Mouse (Mus musculus) lung, embryonic 14.5 days (tissue): ENCODE measurements around the gene Pnn. TPM values are rescaled to one million over a fixed set of nuclear protein-coding genes. Genes with fewer than 3 reads are reported as not detected.

Experiments used
- ATAC-seq: fragments of 200-750 bp; cut with Nextera tagmentation; 2 replicates; pipeline ENCODE4 v1.8.0; 2017; ENCODE audit warnings: mild to moderate bottlenecking, moderate TSS enrichment, moderate library complexity; ENCODE audit not compliant: insufficient read depth
- DNase-seq: peaks from one replicate; pipeline ENCODE4 v3.0.0-alpha.2; 2015
- H3K27ac ChIP-seq: fragments of 300-500 bp; sonication (generic); 2 replicates; pipeline ENCODE4 v1.5.1; 2014; ENCODE audit warnings: low read depth, mild to moderate bottlenecking, moderate library complexity
- H3K27me3 ChIP-seq: fragments of 300-500 bp; sonication (generic); 2 replicates; pipeline ENCODE4 v1.6.1; 2014; ENCODE audit warnings: low read length, control low read depth; ENCODE audit not compliant: insufficient read depth
- H3K36me3 ChIP-seq: fragments of 300-500 bp; sonication (generic); 2 replicates; pipeline ENCODE4 v1.6.1; 2014; ENCODE audit warnings: control low read depth; ENCODE audit not compliant: insufficient read depth
- H3K4me1 ChIP-seq: fragments of 300-500 bp; sonication (generic); 2 replicates; pipeline ENCODE4 v1.6.1; 2014; ENCODE audit warnings: antibody characterized with exemption, control low read depth; ENCODE audit not compliant: insufficient read depth
- H3K4me2 ChIP-seq: fragments of 300-500 bp; sonication (generic); 2 replicates; pipeline ENCODE4 v1.6.1; 2014; ENCODE audit warnings: mild to moderate bottlenecking
- H3K4me3 ChIP-seq: fragments of 300-500 bp; sonication (generic); 2 replicates; pipeline ENCODE4 v1.5.1; 2014; ENCODE audit warnings: low read depth, low read length
- H3K9ac ChIP-seq: fragments of 300-500 bp; sonication (generic); 2 replicates; pipeline ENCODE4 v1.6.1; 2014
- H3K9me3 ChIP-seq: fragments of 300-500 bp; sonication (generic); 2 replicates; pipeline ENCODE4 v1.6.1; 2016; ENCODE audit warnings: low read depth, low read length, control low read depth
- CTCF ChIP-seq: IDR thresholded peaks from 2 replicates; pipeline ENCODE4 v1.5.1; 2016; ENCODE audit warnings: antibody characterized with exemption, low read depth
- WGBS: fragments of 180-500 bp; shearing (Covaris S2); extraction: QIAGEN DNeasy Blood & Tissue Kit; methylation state at CpG from one replicate; pipeline ENCODE4 v1.1.7; 2014; 5-methylcytosine and 5-hydroxymethylcytosine counted together
- polyA plus RNA-seq: library from polyadenylated mRNA; unstranded; fragments of >200 nt; fragmentation: Nextera tagmentation; extraction: Ambion mirVana; gene quantifications from 2 replicates; pipeline ENCODE4 v1.2.1, GENCODE M21; 2014

The Pnn gene
- polyA plus RNA-seq, 1 experiment from 2014 or later: 95.4 TPM

DNA sequence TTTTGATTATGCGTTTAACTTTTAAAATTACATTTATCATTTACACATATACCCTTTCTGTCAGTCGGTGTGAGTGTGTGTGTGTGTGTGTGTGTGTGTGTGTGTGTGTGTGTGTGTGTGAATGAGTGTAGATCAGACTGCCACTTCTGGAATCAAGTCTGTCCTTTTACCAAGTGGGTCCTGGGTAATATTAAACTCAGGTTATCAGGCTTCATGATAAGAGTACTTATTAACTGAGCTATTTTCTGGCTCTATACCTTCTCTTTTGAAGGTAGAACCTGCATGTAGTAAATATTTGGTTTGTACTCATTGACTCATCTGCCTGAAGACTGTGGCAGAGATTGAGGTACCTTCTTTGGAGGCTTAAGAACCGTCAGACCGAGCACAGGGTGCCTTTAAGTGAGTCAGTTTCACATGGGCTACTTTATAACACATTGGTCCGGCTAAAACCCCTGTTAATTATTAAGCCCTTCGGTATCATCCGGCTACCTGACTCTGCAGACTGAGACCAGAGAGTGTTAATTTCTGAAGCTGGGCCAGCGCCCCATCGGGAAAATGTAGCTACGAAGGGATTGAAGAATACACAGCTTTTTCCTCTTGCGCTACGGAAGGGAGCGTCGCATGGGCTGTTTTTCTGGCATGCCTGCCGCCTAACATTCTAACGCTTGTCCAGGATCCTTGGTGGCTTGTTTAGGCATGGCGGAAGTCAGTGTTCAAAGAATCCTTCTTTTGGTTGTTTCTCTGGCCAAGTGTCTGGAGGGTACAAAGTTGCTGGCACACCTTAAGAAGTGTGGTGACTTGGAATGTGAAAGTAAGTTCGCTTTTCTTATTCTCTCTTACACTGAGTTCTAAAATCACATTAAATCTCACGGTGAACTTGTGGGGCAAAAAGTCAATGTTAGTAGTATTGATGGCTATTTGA, 28.7 kb downstream of the Pnn start, which contains the start of gene Mia2:
Gene Mia2 (plus strand): TSS at position 696 of the 922 bp plus-strand sequence.
- no peak within 1 kb of the TSS; the same call in 1 of the 2 replicates for H3K9ac ChIP-seq
- H3K4me3 ChIP-seq: 0 out of 2 replicates have a peak within 1 kb of the TSS, but pooled peaks have one; percentile 16
- H3K36me3 ChIP-seq: no peaks in the 10 kb centered on the region
- WGBS: 59% methylated on average over 19 of the region's 19 CpGs
- H3K27ac ChIP-seq: no peak within 1 kb of the TSS
- ATAC-seq (no peak), DNase-seq (peak; percentile 19)
- no peaks in the 10 kb centered on the region for H3K4me1 ChIP-seq
- no peaks in the 10 kb centered on the region for H3K27me3 ChIP-seq
- TF ChIP-seq CTCF: no peak
- peak within 1 kb of the TSS; percentile 40; the same call in 1 of the 2 replicates for H3K4me2 ChIP-seq
- no peaks in the 10 kb centered on the region for H3K9me3 ChIP-seq

DNA sequence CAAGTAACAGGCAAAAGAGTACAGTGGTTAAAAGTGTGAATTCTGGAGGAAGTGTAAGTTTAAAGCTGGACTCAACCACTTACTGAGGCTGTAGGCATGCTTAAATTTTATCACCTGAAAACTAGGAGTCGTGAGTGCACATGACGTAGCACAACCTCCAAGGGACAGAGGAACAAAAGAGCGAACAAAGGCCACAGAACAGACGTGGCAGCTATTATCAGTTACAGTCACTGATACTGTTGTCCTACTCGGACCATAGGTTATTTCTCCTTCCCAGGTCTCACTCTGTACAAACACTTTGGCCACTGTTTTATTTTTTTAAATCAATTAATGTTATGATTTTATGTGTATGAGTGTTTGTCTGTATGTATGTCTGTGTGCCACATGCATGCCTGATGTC, 38.1 kb downstream of the Pnn start:
- H3K9me3 ChIP-seq: no peaks in the 10 kb centered on the region
- H3K36me3 ChIP-seq: no peaks in the 10 kb centered on the region
- no peak overlapping the region for H3K4me2 ChIP-seq
- ATAC-seq: no peak
- no peaks in the 10 kb centered on the region for H3K27me3 ChIP-seq
- no peak for DNase-seq
- no peak for TF ChIP-seq CTCF
- H3K4me1 ChIP-seq: no peaks in the 10 kb centered on the region
- H3K4me3 ChIP-seq: no peak overlapping the region
- no peak overlapping the region for H3K9ac ChIP-seq
- no peak overlapping the region for H3K27ac ChIP-seq
- WGBS: 67% methylated on average over 5 of the region's 5 CpGs

DNA sequence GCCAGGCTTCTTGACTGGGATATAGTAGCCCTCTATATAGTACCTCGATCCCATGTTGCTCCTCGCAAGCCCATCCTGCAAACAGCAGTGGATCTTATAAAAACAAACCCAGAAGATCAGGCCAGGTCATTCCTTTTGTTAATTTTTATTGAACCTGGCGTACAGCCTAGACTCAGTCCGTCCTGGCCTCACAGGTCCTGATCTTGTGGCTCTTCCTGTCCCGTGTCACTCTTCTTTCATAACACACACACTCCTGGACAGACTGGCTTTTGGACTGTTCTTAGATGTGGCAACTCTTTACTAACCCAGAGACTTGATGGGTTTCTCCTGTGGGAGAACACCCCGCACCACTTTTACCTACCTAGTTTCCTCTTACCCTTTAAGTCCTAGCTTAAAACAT, 39.2 kb downstream of the Pnn start:
- WGBS: 67% methylated on average over 6 of the region's 6 CpGs
- H3K9me3 ChIP-seq: no peaks in the 10 kb centered on the region
- no peak overlapping the region for H3K27ac ChIP-seq
- TF ChIP-seq CTCF: no peak
- H3K4me2 ChIP-seq: no peak overlapping the region
- no peaks in the 10 kb centered on the region for H3K27me3 ChIP-seq
- no peak for DNase-seq
- no peak overlapping the region for H3K9ac ChIP-seq
- H3K4me3 ChIP-seq: no peak overlapping the region
- H3K4me1 ChIP-seq: no peaks in the 10 kb centered on the region
- no peaks in the 10 kb centered on the region for H3K36me3 ChIP-seq
- no peak for ATAC-seq

DNA sequence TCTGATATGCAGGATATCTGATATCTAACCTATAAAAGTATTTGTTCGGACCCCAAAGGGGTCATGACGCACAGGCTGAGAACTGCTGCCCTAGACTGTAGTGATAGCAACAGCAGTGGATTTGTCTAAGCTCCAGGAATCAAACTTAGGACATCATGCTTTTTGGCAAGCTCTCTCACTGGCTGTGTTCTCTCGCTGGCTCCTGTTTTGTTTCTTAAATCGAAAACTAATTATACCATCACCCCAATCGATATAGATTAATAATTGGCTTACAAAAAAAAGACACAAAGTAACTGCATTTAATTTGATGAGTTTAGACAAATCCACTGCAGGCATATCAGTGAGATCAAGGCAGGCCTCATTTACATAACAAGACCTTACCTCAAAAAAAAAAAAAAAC, 39.8 kb downstream of the Pnn start:
- TF ChIP-seq CTCF: no peak
- Histone ChIP-seq H3K9me3 (no peaks in the 10 kb centered on the region), H3K27me3 (no peaks in the 10 kb centered on the region), H3K36me3 (no peaks in the 10 kb centered on the region), H3K27ac (no peak overlapping the region), H3K4me1 (no peaks in the 10 kb centered on the region), H3K4me3 (no peak overlapping the region), H3K4me2 (no peak overlapping the region), H3K9ac (no peak overlapping the region)
- WGBS: 88% methylated on average over 5 of the region's 5 CpGs
- DNase-seq: no peak
- ATAC-seq: no peak

DNA sequence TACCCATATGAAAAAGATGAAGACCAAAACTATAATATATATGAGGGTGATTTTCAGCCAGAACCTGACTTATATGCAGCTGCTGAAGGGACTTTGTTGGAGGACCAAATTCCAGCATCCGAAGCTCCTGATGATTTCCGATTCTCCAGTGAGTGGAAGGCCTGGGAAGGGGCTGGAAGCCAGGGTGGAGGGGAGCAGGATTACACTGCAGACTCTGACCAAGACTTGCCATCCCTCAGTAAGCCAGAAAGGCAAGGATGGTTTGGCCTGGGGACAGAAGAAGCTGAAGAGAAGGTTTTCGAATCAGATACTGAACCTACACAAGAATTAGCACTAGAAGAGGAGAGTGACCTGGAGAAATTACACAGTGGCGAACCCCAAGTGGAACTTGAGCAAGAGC, 41.2 kb downstream of the Pnn start:
- no peaks in the 10 kb centered on the region for H3K4me1 ChIP-seq
- no peak overlapping the region for H3K4me2 ChIP-seq
- no peak overlapping the region for H3K9ac ChIP-seq
- H3K36me3 ChIP-seq: no peaks in the 10 kb centered on the region
- TF ChIP-seq CTCF: no peak
- H3K4me3 ChIP-seq: no peak overlapping the region
- no peaks in the 10 kb centered on the region for H3K27me3 ChIP-seq
- H3K27ac ChIP-seq: no peak overlapping the region
- WGBS: 86% methylated on average over 4 of the region's 4 CpGs
- DNase-seq (no peak), ATAC-seq (no peak)
- no peaks in the 10 kb centered on the region for H3K9me3 ChIP-seq

DNA sequence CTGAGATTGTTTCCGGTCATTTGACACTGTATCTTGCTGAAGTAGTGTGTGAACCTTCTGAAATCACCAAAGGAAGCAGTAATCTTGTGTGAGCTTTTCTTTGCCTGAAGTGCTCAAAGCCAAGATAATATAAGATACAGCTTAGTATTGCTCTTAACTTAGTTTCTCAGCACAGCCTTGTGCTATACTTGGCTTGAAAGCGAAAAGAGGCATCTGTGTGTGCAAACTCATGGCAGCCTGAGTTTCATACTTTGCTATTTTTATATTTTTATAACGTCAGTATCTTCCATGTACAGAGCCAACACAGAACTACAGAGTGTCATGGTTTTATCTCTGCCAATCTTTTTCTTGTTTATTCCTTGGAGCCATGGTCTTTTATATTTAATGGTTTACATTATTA, 50.5 kb downstream of the Pnn start:
- Histone ChIP-seq H3K9ac (no peak overlapping the region), H3K4me2 (no peak overlapping the region), H3K27ac (no peak overlapping the region), H3K36me3 (no peaks in the 10 kb centered on the region), H3K4me1 (no peaks in the 10 kb centered on the region), H3K4me3 (no peak overlapping the region), H3K9me3 (no peaks in the 10 kb centered on the region), H3K27me3 (no peaks in the 10 kb centered on the region)
- no peak for ATAC-seq
- no peak for TF ChIP-seq CTCF
- WGBS: 68% methylated on average over 3 of the region's 3 CpGs
- DNase-seq: no peak

Other genes with a start within 250 kb of the Pnn start
- gene Sec23a, start 54.9 kb upstream of the Pnn start, polyA plus RNA-seq: 73.0 and 79.5 TPM in 2 replicates
- gene Gemin2, start 53.5 kb upstream of the Pnn start, polyA plus RNA-seq: 27.4 and 27.7 TPM in 2 replicates
- 57.9 and 59.5 TPM in 2 replicates for gene Trappc6b, start 5.4 kb upstream of the Pnn start, polyA plus RNA-seq
- 49.3 and 53.2 TPM in 2 replicates for gene Mia2, start 28.9 kb downstream of the Pnn start, polyA plus RNA-seq
- 8.2 and 10.4 TPM in 2 replicates for gene Fbxo33, start 152.8 kb downstream of the Pnn start, polyA plus RNA-seq